Comparison of ENCODE assay signal across 7 mouse cellular contexts in genomic region chr16:35871898-35872297, GRCm38 (mm10). TPM values are rescaled to one million over a fixed set of nuclear protein-coding genes. Genes with fewer than 3 reads are reported as not detected.
A peak's percentile ranks its signal among the peaks of the same experiment; 100 is the strongest.
DNase-seq lines count a peak whose midpoint lies in the region; ATAC-seq and TF ChIP-seq lines count a peak whose summit lies in the region.

No protein-coding gene starts in this region.

- no peaks in the 10 kb centered on the region for H3K27me3 ChIP-seq in spleen, adult 2 months (ENCODE audit: control insufficient read depth, insufficient read depth, low read length)
- peaks cover 18% of the 10 kb centered on the region for H3K27me3 ChIP-seq in forebrain, embryonic 14.5 days (replicated peaks; ENCODE audit: control insufficient read depth, insufficient read depth, low read length)
- H3K27me3 ChIP-seq in limb, embryonic 14.5 days (ENCODE audit: control insufficient read depth, insufficient read depth, low read length) = peaks cover 20% of the 10 kb centered on the region; the same call in 1 of the 2 replicates
- no peaks in the 10 kb centered on the region for H3K27me3 ChIP-seq in small intestine, adult 2 months (ENCODE audit: control insufficient read depth, insufficient read depth, low read length)

- 0 out of 2 replicates have a peak, but pooled peaks cover 1% of the 10 kb centered on the region for H3K36me3 ChIP-seq in spleen, adult 2 months (ENCODE audit: control insufficient read depth, insufficient read depth, low read length)
- H3K36me3 ChIP-seq in forebrain, embryonic 14.5 days (ENCODE audit: control insufficient read depth, insufficient read depth, low read length) = no peaks in the 10 kb centered on the region
- no peaks in the 10 kb centered on the region for H3K36me3 ChIP-seq in limb, embryonic 14.5 days (ENCODE audit: control insufficient read depth, insufficient read depth, low read length)
- peaks cover 1% of the 10 kb centered on the region for H3K36me3 ChIP-seq in small intestine, adult 2 months (ENCODE audit: control insufficient read depth, insufficient read depth, low read length)

- H3K9me3 ChIP-seq in forebrain, embryonic 14.5 days (replicated peaks; ENCODE audit: control insufficient read depth, low read length) = no peaks in the 10 kb centered on the region
- H3K9me3 ChIP-seq in limb, embryonic 14.5 days (ENCODE audit: control insufficient read depth, low read length) = no peaks in the 10 kb centered on the region

- peaks cover 7% of the 10 kb centered on the region; the same call in 1 of the 2 replicates for H3K4me1 ChIP-seq in spleen, adult 2 months (ENCODE audit: control insufficient read depth, insufficient read depth, insufficient read length)
- no peaks in the 10 kb centered on the region; the same call in 1 of the 2 replicates for H3K4me1 ChIP-seq in forebrain, embryonic 14.5 days (ENCODE audit: control insufficient read depth, insufficient read depth, low read length)
- H3K4me1 ChIP-seq in limb, embryonic 14.5 days (ENCODE audit: control insufficient read depth, insufficient read depth, low read length) = peaks cover 9% of the 10 kb centered on the region; the same call in 1 of the 2 replicates
- peaks cover 6% of the 10 kb centered on the region; the same call in 1 of the 2 replicates for H3K4me1 ChIP-seq in small intestine, adult 2 months (ENCODE audit: control insufficient read depth, insufficient read depth, insufficient read length, low read length)

- ATAC-seq in forebrain, embryonic 14.5 days = no peak
- ATAC-seq in limb, embryonic 14.5 days (ENCODE audit: low FRiP score, low read depth) = no peak

- peak overlapping the region; percentile 82 for H3K27ac ChIP-seq in spleen, adult 2 months (ENCODE audit: insufficient read depth, low read length)
- H3K27ac ChIP-seq in forebrain, embryonic 14.5 days (ENCODE audit: low read depth, low read length) = no peak overlapping the region
- H3K27ac ChIP-seq in limb, embryonic 14.5 days (replicated peaks; ENCODE audit: low read depth, low read length) = no peak overlapping the region
- peak overlapping the region; percentile 93 for H3K27ac ChIP-seq in small intestine, adult 2 months (ENCODE audit: insufficient read depth, low read depth, low read length)

- WGBS in spleen, adult 2 months = 14% methylated on average over 12 of the region's 12 CpGs
- 25% methylated on average over 12 of the region's 12 CpGs for WGBS in forebrain, embryonic 14.5 days
- 23% methylated on average over 12 of the region's 12 CpGs for whole genome bisulfite sequencing in limb, embryonic 14.5 days
- WGBS in small intestine, adult 2 months = 33% methylated on average over 12 of the region's 12 CpGs

- no peak overlapping the region for H3K9ac ChIP-seq in forebrain, embryonic 14.5 days (ENCODE audit: low read length)
- H3K9ac ChIP-seq in limb, embryonic 14.5 days (ENCODE audit: low read depth, low read length, severe bottlenecking) = no peak overlapping the region

- intact Hi-C loops in left cerebral cortex, postnatal 14 days (cut with DNase I) = no loop called here

- H3K4me3 ChIP-seq in spleen, adult 2 months (ENCODE audit: extremely low read depth, insufficient read depth, insufficient read length) = peak overlapping the region; percentile 79
- H3K4me3 ChIP-seq in forebrain, embryonic 14.5 days (ENCODE audit: low read depth, low read length) = no peak overlapping the region
- peak overlapping the region; percentile 67 for H3K4me3 ChIP-seq in limb, embryonic 14.5 days (replicated peaks; ENCODE audit: low read length)
- peak overlapping the region; percentile 91 for H3K4me3 ChIP-seq in small intestine, adult 2 months (ENCODE audit: low read depth, low read length)

- no peak for TF ChIP-seq POLR2A in spleen, adult 2 months (IDR thresholded peaks at IDR 0.05; ENCODE audit: low read depth, low read length)
- TF ChIP-seq POLR2A in limb, embryonic 14.5 days (IDR thresholded peaks at IDR 0.05; ENCODE audit: borderline replicate concordance, extremely low read depth, insufficient read depth, insufficient read length) = no peak
- TF ChIP-seq POLR2A in small intestine, adult 2 months (IDR thresholded peaks at IDR 0.05; ENCODE audit: low read depth, low read length) = no peak

- TF ChIP-seq CTCF in spleen, adult 2 months (IDR thresholded peaks at IDR 0.05; ENCODE audit: extremely low read depth, insufficient read depth, insufficient read length, insufficient replicate concordance) = no peak
- TF ChIP-seq CTCF in small intestine, adult 2 months (IDR thresholded peaks at IDR 0.05; ENCODE audit: extremely low read depth, insufficient read length, insufficient replicate concordance, low read depth, low read length) = no peak

- DNase-seq in spleen, adult 2 months (ENCODE audit: low read depth in 1 of 2, low spot score in 2 of 2) = peak in 1 of 2 experiments; percentile 18
- DNase-seq in spleen, adult 12 weeks (ENCODE audit: low spot score) = no peak
- no peak for DNase-seq in forebrain, embryonic 14.5 days (ENCODE audit: low spot score)
- DNase-seq in limb, embryonic 14.5 days (ENCODE audit: low spot score) = no peak
- DNase-seq in embryo, embryonic 9.5 days (ENCODE audit: extremely low spot score) = no peak
- no peak for DNase-seq in left cerebral cortex, postnatal 14 days (ENCODE audit: low spot score in 2 of 2)

- peak overlapping the region; percentile 94 for H3K4me2 ChIP-seq in forebrain, embryonic 14.5 days (ENCODE audit: low read length)
- H3K4me2 ChIP-seq in limb, embryonic 14.5 days (replicated peaks; ENCODE audit: low read depth, low read length, severe bottlenecking) = peak overlapping the region; percentile 96

RNA-seq across cellular contexts. Expression of gene Parp14, which starts 0.6 kb away (rescaled TPM):
- polyA plus RNA-seq in spleen, adult 2 months (2012; rRNA removed) = 8.0 and 8.1 TPM in 2 replicates
- polyA plus RNA-seq in forebrain, embryonic 14.5 days (2014; fragmentation: Nextera tagmentation; extraction: Ambion mirVana) = 0.16 and 0.25 TPM in 2 replicates
- 0.85 and 1.1 TPM in 2 replicates for polyA plus RNA-seq in limb, embryonic 14.5 days (2012; rRNA removed)
- 0.67 and 0.91 TPM in 2 replicates for polyA plus RNA-seq in limb, embryonic 14.5 days (2014; fragmentation: Nextera tagmentation; extraction: Ambion mirVana)
- 4.5 and 17.5 TPM in 2 replicates for polyA plus RNA-seq in small intestine, adult 2 months (2012; rRNA removed)
- total RNA-seq in left cerebral cortex, postnatal 14 days (2021) = 1 to 10 TPM in 1 of 2 experiments, under 1 TPM in 1; 0.79 to 1.3 TPM

Comparison
In these comparisons a context has a peak if more than half of its experiments do, and no peak if none do; other contexts are left out.
1. H3K27ac ChIP-seq: peak in spleen, adult 2 months (single experiment) and small intestine, adult 2 months (single experiment); none in forebrain, embryonic 14.5 days (single experiment) and limb, embryonic 14.5 days (single experiment).